Mouse (Mus musculus) heart, adult 2 months (tissue): ENCODE measurements around the gene Phactr1.

ENCODE experiments used
- CTCF ChIP-seq: fragments of 200-600 bp; IDR thresholded peaks from 2 replicates; pipeline ENCODE4 v1.8.1; 2022; ENCODE audit warnings: antibody characterized with exemption, mild to moderate bottlenecking, moderate library complexity
- EP300 ChIP-seq: fragments of 200-500 bp; IDR thresholded peaks from 2 replicates; pipeline ENCODE4 v1.6.1; 2011; ENCODE audit warnings: low read depth, low read length, control low read depth; ENCODE audit not compliant: insufficient read depth

GRCm38 (mm10) chr13:42822545-42822944, 142.1 kb downstream of the Phactr1 start:
- TF ChIP-seq CTCF (peak; percentile 99), EP300 (no peak)
